Mouse (Mus musculus) mouse embryonic stem cell (cell line): ENCODE results near the gene Pabpn1.

Experiments
- in situ Hi-C, 2 experiments: fragments of 300-500 bp; cut with MboI; formaldehyde crosslinking; loops; 1 replicate in 1 of 2; 3 replicates in 1 of 2; pipeline ENCODE4 v1.14.3; 2019 to 2020; ENCODE audit warnings: low sequenced_read_pairs in 2 of 2, low pct_unique_long_range_greater_than_20kb in 1 of 2, mixed read lengths in 1 of 2; ENCODE audit not compliant: unreplicated experiment in 1 of 2

The Pabpn1 gene

GRCm38 (mm10) chr14:54892200-54892599 lies at the start of gene Pabpn1:
Gene Pabpn1, plus strand, starts transcription at chr14:54892500.
- in situ Hi-C loops, result no loop called here

GRCm38 (mm10) chr14:54843461-54843860 lies 48.8 kb upstream of the Pabpn1 start:
- in situ Hi-C loops, result no loop called here

- in situ Hi-C loops, result no loop called here
Measured at GRCm38 (mm10) chr14:54855726-54856125, 36.6 kb upstream of the Pabpn1 start.

- in situ Hi-C loops, result no loop called here
Measured at GRCm38 (mm10) chr14:54856703-54857102, 35.6 kb upstream of the Pabpn1 start.

GRCm38 (mm10) chr14:54857891-54858290 lies 34.4 kb upstream of the Pabpn1 start:
- in situ Hi-C loops, result no loop called here

DNA sequence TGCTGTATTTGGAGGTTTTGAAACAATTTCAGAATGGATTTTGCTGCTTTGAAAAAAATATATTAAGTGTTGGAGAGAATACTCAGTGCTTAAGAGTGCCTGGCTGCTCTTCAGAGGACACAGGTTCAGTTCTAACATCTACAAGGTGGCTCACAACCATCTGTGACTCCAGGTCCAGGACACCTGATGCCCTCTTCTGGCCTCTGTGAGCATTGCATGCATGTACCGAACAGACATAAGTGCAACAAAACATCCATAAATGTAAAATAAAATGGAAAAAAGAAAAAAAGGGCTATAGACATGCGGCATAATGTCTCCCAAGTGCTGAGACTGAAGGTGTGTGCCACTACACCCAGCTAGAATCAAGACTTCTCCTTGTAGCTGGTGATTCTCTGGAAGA lies 31.8 kb upstream of the Pabpn1 start:
- in situ Hi-C loops, result no loop called here

GRCm38 (mm10) chr14:54863501-54864312 lies 28.6 kb upstream of the Pabpn1 start:
- in situ Hi-C loops, result no loop called here

GRCm38 (mm10) chr14:54864313-54865036 lies 27.8 kb upstream of the Pabpn1 start:
- in situ Hi-C loops, result no loop called here

GRCm38 (mm10) chr14:54865626-54866025 lies 26.7 kb upstream of the Pabpn1 start:
- in situ Hi-C loops, result no loop called here

DNA sequence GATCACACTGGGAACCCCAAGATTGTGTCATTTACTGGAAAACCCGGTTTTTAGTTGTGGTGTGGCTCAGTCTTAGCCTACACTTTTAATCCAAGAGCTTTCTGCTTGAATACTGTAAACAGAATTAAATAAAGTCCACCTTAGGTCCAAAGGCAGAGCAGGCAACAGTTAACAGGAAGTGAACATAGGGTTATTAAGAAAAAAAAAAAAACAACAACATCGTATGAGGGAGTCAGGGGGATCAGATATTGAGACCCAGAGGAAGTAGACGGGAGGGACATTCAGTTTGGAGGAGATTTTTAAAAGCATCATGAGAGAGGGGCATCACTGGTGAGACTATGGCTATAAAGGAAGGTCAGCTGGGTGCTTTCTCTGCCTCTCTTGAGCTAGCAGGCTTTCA lies 26.0 kb upstream of the Pabpn1 start:
- in situ Hi-C loops, result no loop called here

- in situ Hi-C loops, result no loop called here
Measured at GRCm38 (mm10) chr14:54866936-54867335, 25.4 kb upstream of the Pabpn1 start.

GRCm38 (mm10) chr14:54868026-54868425 lies 24.3 kb upstream of the Pabpn1 start:
- in situ Hi-C loops, result no loop called here

GRCm38 (mm10) chr14:54870861-54871260 lies 21.4 kb upstream of the Pabpn1 start, which contains the start of gene Homez:
Gene Homez, minus strand, starts transcription at chr14:54870961.
- in situ Hi-C loops, result no loop called here

DNA sequence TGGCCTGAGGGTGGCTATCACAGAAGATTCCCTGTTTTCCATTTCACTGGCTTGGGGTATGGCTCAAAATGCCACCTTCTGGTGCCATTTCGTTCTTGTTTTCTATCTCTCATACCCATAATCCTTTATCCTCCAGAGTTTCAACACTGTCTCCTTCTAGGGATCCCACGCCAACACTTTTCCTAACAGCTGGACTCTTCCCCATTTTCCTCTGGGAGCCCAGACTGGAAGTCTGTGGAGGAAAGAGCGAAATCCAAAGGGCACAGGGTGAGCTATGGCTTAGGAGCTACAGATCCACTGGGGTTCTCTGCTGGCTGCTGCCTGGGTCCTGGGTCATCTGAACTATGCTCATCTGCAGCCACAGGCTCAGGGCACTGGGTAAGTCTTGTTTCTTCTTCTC lies 18.1 kb upstream of the Pabpn1 start:
- in situ Hi-C loops, result no loop called here

- in situ Hi-C loops, result no loop called here
Measured at GRCm38 (mm10) chr14:54875844-54876538, 16.3 kb upstream of the Pabpn1 start.

- in situ Hi-C loops, result no loop called here
Measured at GRCm38 (mm10) chr14:54876539-54877047, 15.7 kb upstream of the Pabpn1 start.

DNA sequence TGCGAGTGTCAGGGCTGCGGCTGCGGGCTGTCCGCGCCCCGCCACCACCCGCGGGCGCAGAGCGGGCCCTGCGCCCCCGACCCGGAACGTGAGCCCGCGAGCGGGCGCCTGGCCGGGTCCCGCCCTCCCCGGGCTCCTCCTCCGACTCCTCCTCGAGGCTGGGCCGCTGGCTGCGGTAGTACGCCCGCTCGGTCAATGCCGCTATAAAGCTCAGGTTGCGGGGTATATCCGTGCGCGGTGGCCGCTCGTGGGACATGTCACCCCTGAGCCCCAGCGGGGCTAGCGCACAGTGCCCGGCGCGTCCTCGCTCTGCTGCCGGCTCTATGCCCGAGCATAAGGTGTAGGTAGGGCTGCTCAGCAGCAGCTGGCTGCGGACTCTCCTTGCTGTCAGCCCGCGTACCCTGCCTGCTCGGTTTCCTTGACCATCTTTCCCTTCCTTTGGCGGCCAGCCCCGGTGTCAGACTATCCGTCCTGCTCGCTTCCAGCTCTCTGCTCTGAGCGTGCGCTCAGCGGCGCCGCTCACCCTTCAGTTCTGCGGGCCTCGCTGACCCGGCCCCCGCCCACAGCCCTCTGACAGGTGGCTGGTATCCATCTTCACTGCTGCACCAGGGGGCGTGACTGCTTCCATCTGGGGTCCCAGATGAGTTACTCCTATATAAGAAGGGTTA lies 15.1 kb upstream of the Pabpn1 start, which contains the start of gene Ppp1r3e:
Gene Ppp1r3e (minus strand): TSS at position 503 of the 668 bp plus-strand sequence.
- in situ Hi-C loops, result no loop called here
